Mouse (Mus musculus) MEL (cell line): Measurements from ENCODE around the gene Fyn.

Experiments used
- CTCF ChIP-seq, 3 experiments: IDR thresholded peaks in 2 of 3; conservative IDR thresholded peaks in 1 of 3; 2 replicates each; pipeline ENCODE4 v1.5.1; 2011 to 2012; ENCODE audit warnings: low read length in 3 of 3, low read depth in 2 of 3, mild to moderate bottlenecking in 2 of 3, improper control_type of control experiment in 1 of 3, inconsistent platforms in 1 of 3, mixed read lengths in 1 of 3, moderate library complexity in 1 of 3; ENCODE audit not compliant: control insufficient read depth in 1 of 3, insufficient read depth in 1 of 3, poor library complexity in 1 of 3, severe bottlenecking in 1 of 3
- E2F4 ChIP-seq: IDR thresholded peaks from 2 replicates; pipeline ENCODE4 v1.6.1; 2011; ENCODE audit warnings: low read depth, low read length, improper control_type of control experiment, borderline replicate concordance
- ELF1 ChIP-seq: IDR thresholded peaks from 2 replicates; pipeline ENCODE4 v1.6.1; 2014; ENCODE audit warnings: low read depth, mild to moderate bottlenecking, inconsistent platforms, low read length, improper control_type of control experiment, moderate library complexity
- ETS1 ChIP-seq: IDR thresholded peaks from 2 replicates; pipeline ENCODE4 v1.6.1; 2012; ENCODE audit warnings: low read depth, mild to moderate bottlenecking, inconsistent platforms, low read length, improper control_type of control experiment, moderate library complexity
- GATA1 ChIP-seq: IDR thresholded peaks from 2 replicates; pipeline ENCODE4 v1.6.1; 2011; ENCODE audit warnings: low read depth, low read length, improper control_type of control experiment
- POLR2A ChIP-seq, 2 experiments: IDR thresholded peaks; 2 replicates each; pipeline ENCODE4 v1.6.1; 2011 to 2012; ENCODE audit warnings: low read length in 2 of 2, mild to moderate bottlenecking in 2 of 2, control low read depth in 1 of 2, improper control_type of control experiment in 1 of 2, low read depth in 1 of 2, moderate library complexity in 1 of 2; ENCODE audit not compliant: control insufficient read depth in 1 of 2, insufficient read depth in 1 of 2, poor library complexity in 1 of 2
- POLR2AphosphoS5 ChIP-seq: IDR thresholded peaks from 2 replicates; pipeline ENCODE4 v1.6.1; 2012; ENCODE audit warnings: low read depth, borderline replicate concordance, mild to moderate bottlenecking, inconsistent platforms, low read length, moderate library complexity, mixed read lengths
- USF2 ChIP-seq, 2 experiments: IDR thresholded peaks; 2 replicates each; pipeline ENCODE4 v1.6.1; 2011 to 2012; ENCODE audit warnings: improper control_type of control experiment in 2 of 2, low read length in 2 of 2, borderline replicate concordance in 1 of 2, inconsistent platforms in 1 of 2, low read depth in 1 of 2, mild to moderate bottlenecking in 1 of 2; ENCODE audit not compliant: insufficient read depth in 1 of 2

GRCm38 (mm10) chr10:39426033-39426432, 57.4 kb downstream of the Fyn start:
- TF ChIP-seq POLR2A (IDR thresholded peaks at IDR 0.05; ENCODE audit: control insufficient read depth in 1 of 2, insufficient read depth in 1 of 2, low read depth in 1 of 2, low read length in 2 of 2, poor library complexity in 1 of 2) (no peak), USF2 (IDR thresholded peaks at IDR 0.05; ENCODE audit: borderline replicate concordance in 1 of 2, insufficient read depth in 1 of 2, low read depth in 1 of 2, low read length in 2 of 2) (no peak), CTCF (IDR thresholded peaks at IDR 0.05 in 2 of 3, conservative IDR thresholded peaks at IDR 0.05 in 1 of 3; ENCODE audit: control insufficient read depth in 1 of 3, insufficient read depth in 1 of 3, low read depth in 2 of 3, low read length in 3 of 3, poor library complexity in 1 of 3, severe bottlenecking in 1 of 3) (no peak), ELF1 (no peak), POLR2AphosphoS5 (no peak), GATA1 (no peak), E2F4 (no peak), ETS1 (no peak)
